Mouse (Mus musculus) MEL (cell line): Measurements from ENCODE around the gene Ifit3.

Experiments
- BHLHE40 ChIP-seq: IDR thresholded peaks from 2 replicates; pipeline ENCODE4 v1.6.1; 2012; ENCODE audit warnings: low read depth, mild to moderate bottlenecking, inconsistent platforms, low read length, improper control_type of control experiment, borderline replicate concordance
- CTCF ChIP-seq, 3 experiments: IDR thresholded peaks in 2 of 3; conservative IDR thresholded peaks in 1 of 3; 2 replicates each; pipeline ENCODE4 v1.5.1; 2011 to 2012; ENCODE audit warnings: low read length in 3 of 3, low read depth in 2 of 3, mild to moderate bottlenecking in 2 of 3, improper control_type of control experiment in 1 of 3, inconsistent platforms in 1 of 3, mixed read lengths in 1 of 3, moderate library complexity in 1 of 3; ENCODE audit not compliant: control insufficient read depth in 1 of 3, insufficient read depth in 1 of 3, poor library complexity in 1 of 3, severe bottlenecking in 1 of 3
- E2F4 ChIP-seq: IDR thresholded peaks from 2 replicates; pipeline ENCODE4 v1.6.1; 2011; ENCODE audit warnings: low read depth, low read length, improper control_type of control experiment, borderline replicate concordance
- HCFC1 ChIP-seq: IDR thresholded peaks from 2 replicates; pipeline ENCODE4 v1.6.1; 2012; ENCODE audit warnings: low read depth, mild to moderate bottlenecking, inconsistent platforms, low read length, improper control_type of control experiment, moderate library complexity
- KAT2A ChIP-seq: conservative IDR thresholded peaks from 2 replicates; pipeline ENCODE4 v1.6.1; 2012; ENCODE audit warnings: low read depth, low read length, improper control_type of control experiment, inconsistent platforms
- MAFK ChIP-seq: IDR thresholded peaks from 2 replicates; pipeline ENCODE4 v1.6.1; 2011; ENCODE audit warnings: low read depth, mild to moderate bottlenecking, low read length, improper control_type of control experiment, borderline replicate concordance
- POLR2A ChIP-seq, 2 experiments: IDR thresholded peaks; 2 replicates each; pipeline ENCODE4 v1.6.1; 2011 to 2012; ENCODE audit warnings: low read length in 2 of 2, mild to moderate bottlenecking in 2 of 2, control low read depth in 1 of 2, improper control_type of control experiment in 1 of 2, low read depth in 1 of 2, moderate library complexity in 1 of 2; ENCODE audit not compliant: control insufficient read depth in 1 of 2, insufficient read depth in 1 of 2, poor library complexity in 1 of 2
- RAD21 ChIP-seq: IDR thresholded peaks from 2 replicates; pipeline ENCODE4 v1.6.1; 2011; ENCODE audit warnings: mild to moderate bottlenecking, low read depth, low read length, improper control_type of control experiment
- SMC3 ChIP-seq: IDR thresholded peaks from 2 replicates; pipeline ENCODE4 v1.6.1; 2011; ENCODE audit warnings: low read depth, low read length, improper control_type of control experiment
- TAL1 ChIP-seq: IDR thresholded peaks from 2 replicates; pipeline ENCODE4 v1.6.1; 2012; ENCODE audit warnings: mild to moderate bottlenecking, inconsistent platforms, low read length, moderate library complexity, mixed read lengths
- TCF12 ChIP-seq: IDR thresholded peaks from 2 replicates; pipeline ENCODE4 v1.6.1; 2014; ENCODE audit warnings: low read depth, mild to moderate bottlenecking, inconsistent platforms, low read length, improper control_type of control experiment, moderate library complexity

DNA sequence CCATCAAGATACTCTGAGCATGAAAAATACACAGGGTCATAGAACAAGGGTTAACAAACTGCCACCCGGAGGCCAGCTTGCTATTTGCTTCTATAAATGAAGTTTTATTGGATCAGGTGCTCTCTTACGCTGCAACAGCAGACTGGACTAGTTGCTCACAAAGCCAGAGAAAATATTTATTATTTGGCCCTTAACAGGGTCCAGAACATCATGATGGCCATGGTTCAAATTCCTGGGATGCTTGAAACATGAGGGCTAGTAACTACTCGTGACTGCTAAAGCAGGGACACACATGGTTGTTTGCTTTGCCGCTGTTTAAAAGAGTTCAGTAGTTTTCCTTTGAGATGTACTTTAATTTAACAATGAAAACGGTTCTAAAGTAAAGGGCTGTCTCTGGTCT, 31.4 kb upstream of the Ifit3 start:
- TF ChIP-seq KAT2A: no peak
- no peak for TF ChIP-seq HCFC1
- TF ChIP-seq CTCF (IDR thresholded peaks at IDR 0.05 in 2 of 3, conservative IDR thresholded peaks at IDR 0.05 in 1 of 3; ENCODE audit: control insufficient read depth in 1 of 3, insufficient read depth in 1 of 3, low read depth in 2 of 3, low read length in 3 of 3, poor library complexity in 1 of 3, severe bottlenecking in 1 of 3): no peak
- TF ChIP-seq TAL1: no peak
- TF ChIP-seq POLR2A (IDR thresholded peaks at IDR 0.05; ENCODE audit: control insufficient read depth in 1 of 2, insufficient read depth in 1 of 2, low read depth in 1 of 2, low read length in 2 of 2, poor library complexity in 1 of 2): no peak
- no peak for TF ChIP-seq E2F4
- no peak for TF ChIP-seq TCF12
- no peak for TF ChIP-seq SMC3
- TF ChIP-seq MAFK: no peak
- no peak for TF ChIP-seq RAD21
- no peak for TF ChIP-seq BHLHE40
